Mouse (Mus musculus) embryonic fibroblast, embryonic 13.5 days (primary cell): Measurements from ENCODE around the gene Elp5.

Experiments
- CTCF ChIP-seq: IDR thresholded peaks from 2 replicates; pipeline ENCODE4 v1.5.1; 2011; ENCODE audit warnings: mild to moderate bottlenecking, control low read depth, low read length, moderate library complexity, borderline replicate concordance; ENCODE audit not compliant: insufficient read depth
- POLR2A ChIP-seq: IDR thresholded peaks from 2 replicates; pipeline ENCODE4 v1.6.1; 2011; ENCODE audit warnings: low read depth, mild to moderate bottlenecking, control low read depth, low read length, moderate library complexity

DNA sequence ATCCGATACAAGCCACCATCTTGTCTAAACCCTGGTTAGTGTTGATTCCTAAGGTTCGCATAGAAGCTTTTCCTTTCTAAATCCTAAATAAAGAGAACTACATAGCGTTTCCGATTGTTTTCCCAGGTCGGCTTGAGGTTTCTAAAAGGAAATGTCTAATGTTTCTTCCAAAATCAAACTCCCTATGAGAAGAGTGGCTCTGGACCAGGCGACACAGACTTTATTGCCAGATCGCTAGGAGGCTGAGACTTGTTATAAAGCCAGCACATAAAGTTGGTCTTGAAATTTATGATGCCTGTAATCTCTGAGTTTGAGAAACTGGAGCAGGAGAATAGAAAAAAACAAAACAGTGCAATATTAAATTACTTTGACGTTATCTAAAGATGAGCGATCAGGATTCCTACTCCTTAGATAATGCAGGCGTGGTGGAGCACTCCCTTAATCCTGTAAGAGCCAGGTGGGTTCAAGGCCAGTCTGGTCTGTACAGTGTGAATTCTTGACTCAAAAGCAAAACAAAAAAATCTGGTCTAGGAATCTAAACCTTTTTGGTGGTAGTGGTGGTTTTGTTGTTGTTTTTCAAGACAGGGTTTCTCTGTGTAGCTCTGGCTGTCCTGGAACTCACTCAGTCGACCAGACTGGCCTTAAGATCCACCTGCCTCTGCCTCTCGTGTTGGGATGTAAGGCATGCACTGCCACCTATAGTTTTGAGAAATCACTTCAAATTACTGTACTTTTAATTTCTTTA, 60.1 kb downstream of the Elp5 start:
- TF ChIP-seq CTCF (no peak), POLR2A (no peak; the same call in 1 of the 2 replicates)
